Mouse (Mus musculus) C3H10T1/2 (cell line): ENCODE results near the gene Cpn1. TPM values are rescaled to one million over a fixed set of nuclear protein-coding genes. Genes with fewer than 3 reads are reported as not detected.

Experiments used
- polyA plus RNA-seq, 2 experiments: library from polyadenylated mRNA; unstranded; fragments of >200 nt; fragmentation: generic; extraction: Trizol; gene quantifications; one replicate each; pipeline ENCODE4 v1.2.1; 2012; ENCODE audit warnings: missing spikeins in 2 of 2

The Cpn1 gene
- not detected for polyA plus RNA-seq

DNA sequence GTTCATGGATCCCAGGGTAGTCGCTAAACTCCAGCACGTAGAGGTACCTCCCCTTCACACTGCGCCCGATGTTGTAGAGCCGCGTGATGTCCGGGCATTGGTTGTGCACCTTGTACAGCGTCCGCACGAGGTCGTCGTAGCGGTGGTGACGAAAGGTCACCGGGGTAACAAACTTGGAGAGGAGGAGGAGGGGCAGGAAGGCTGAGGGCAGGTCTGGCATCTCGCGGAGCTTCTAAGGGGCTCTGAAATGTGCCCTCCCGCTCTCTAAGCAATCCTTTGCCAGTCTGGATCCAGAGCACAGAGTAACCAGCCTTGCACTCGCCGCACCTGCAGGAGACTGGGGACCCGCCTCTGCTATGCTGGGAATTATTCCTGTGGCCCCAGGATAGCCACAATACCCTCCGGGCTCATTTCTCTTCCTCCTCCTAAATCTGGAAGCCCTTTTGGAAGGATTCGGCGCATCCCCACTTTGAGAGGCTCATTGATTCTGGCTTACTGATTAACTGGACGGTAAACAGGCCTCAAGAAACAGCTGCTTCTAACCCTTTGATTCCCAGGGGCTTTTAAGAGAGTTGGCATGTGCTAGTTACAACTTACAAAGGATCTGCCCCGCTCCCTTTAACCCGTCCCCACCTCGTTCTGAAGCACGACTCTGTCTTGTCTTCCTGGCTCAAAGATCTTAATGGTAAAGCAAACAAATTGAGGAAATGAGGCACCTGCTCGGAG lies at the start of gene Cpn1:
Gene Cpn1, minus strand, starts transcription at position 488 of the 726 bp plus-strand sequence.

GRCm38 (mm10) chr19:44028972-44029371 lies 42.6 kb upstream of the Cpn1 start, which contains the start of gene Cyp2c23:
TSS of gene Cyp2c23 (minus strand) at chr19:44029208.

GRCm38 (mm10) chr19:43939769-43940689 lies 46.3 kb downstream of the Cpn1 start, which contains the start of gene Dnmbp:
TSS of gene Dnmbp (minus strand) at chr19:43940191.

Other genes starting within 250 kb of the Cpn1 start
- 1 to 10 TPM in 1 of 2 experiments, under 1 TPM in 1; 0.74 to 6.0 TPM for gene Cutc, start 233.6 kb downstream of the Cpn1 start, polyA plus RNA-seq
- gene Cox15, start 233.6 kb downstream of the Cpn1 start, polyA plus RNA-seq, result 1 to 10 TPM; 1.6 to 7.8 TPM
- under 1 TPM in 1 of 2 experiments, not detected in 1; 0.01 TPM for gene Abcc2, start 204.4 kb downstream of the Cpn1 start, polyA plus RNA-seq
- 10 to 100 TPM in 1 of 2 experiments, 1 to 10 TPM in 1; 4.0 to 19.8 TPM for gene Dnmbp, start 46.4 kb downstream of the Cpn1 start, polyA plus RNA-seq
- gene Cyp2c23, start 42.7 kb upstream of the Cpn1 start, polyA plus RNA-seq, result under 1 TPM in 1 of 2 experiments, not detected in 1; 0.07 TPM
- gene Erlin1, start 83.2 kb upstream of the Cpn1 start, polyA plus RNA-seq, result 1 to 10 TPM; 1.2 to 6.2 TPM
- 1 to 10 TPM in 1 of 2 experiments, under 1 TPM in 1; 0.41 to 7.2 TPM for gene Chuk, start 120.9 kb upstream of the Cpn1 start, polyA plus RNA-seq
- 10 to 100 TPM; 11.8 to 15.1 TPM for gene Cwf19l1, start 149.3 kb upstream of the Cpn1 start, polyA plus RNA-seq
- gene Bloc1s2, start 159.9 kb upstream of the Cpn1 start, polyA plus RNA-seq, result 10 to 100 TPM; 25.3 to 56.9 TPM
- gene Pkd2l1, start 205.9 kb upstream of the Cpn1 start, polyA plus RNA-seq, result under 1 TPM in 1 of 2 experiments, not detected in 1; 0.01 TPM
- gene Scd3, start 216.7 kb upstream of the Cpn1 start, polyA plus RNA-seq, result under 1 TPM in 1 of 2 experiments, not detected in 1; 0.08 TPM